Mouse (Mus musculus) midbrain, embryonic 13.5 days (tissue): ENCODE measurements around the gene Klhl6. TPM values are rescaled to one million over a fixed set of nuclear protein-coding genes. Genes with fewer than 3 reads are reported as not detected.

ENCODE experiments used
- ATAC-seq: fragments of 200-750 bp; cut with Nextera tagmentation; 2 replicates; pipeline ENCODE4 v1.8.0; 2017; ENCODE audit warnings: mild to moderate bottlenecking, moderate TSS enrichment, moderate library complexity
- H3K27ac ChIP-seq: fragments of 300-500 bp; sonication (generic); 2 replicates; pipeline ENCODE4 v1.5.1; 2015; ENCODE audit warnings: inconsistent platforms, mild to moderate bottlenecking, moderate library complexity
- H3K27me3 ChIP-seq: fragments of 300-500 bp; sonication (generic); 2 replicates; pipeline ENCODE4 v1.6.1; 2015; ENCODE audit warnings: mild to moderate bottlenecking, inconsistent platforms
- H3K36me3 ChIP-seq: fragments of 300-500 bp; sonication (generic); 2 replicates; pipeline ENCODE4 v1.6.1; 2015; ENCODE audit warnings: mild to moderate bottlenecking, inconsistent platforms
- H3K4me1 ChIP-seq: fragments of 300-500 bp; sonication (generic); replicated peaks from 2 replicates; pipeline ENCODE4 v1.6.1; 2015; ENCODE audit warnings: inconsistent platforms
- H3K4me2 ChIP-seq: fragments of 300-500 bp; sonication (generic); replicated peaks from 2 replicates; pipeline ENCODE4 v1.6.1; 2015; ENCODE audit warnings: moderate library complexity, mild to moderate bottlenecking, inconsistent platforms
- H3K4me3 ChIP-seq: fragments of 300-500 bp; sonication (generic); replicated peaks from 2 replicates; pipeline ENCODE4 v1.5.1; 2015; ENCODE audit warnings: mild to moderate bottlenecking, inconsistent platforms
- H3K9ac ChIP-seq: fragments of 300-500 bp; sonication (generic); replicated peaks from 2 replicates; pipeline ENCODE4 v1.6.1; 2015; ENCODE audit warnings: mild to moderate bottlenecking, inconsistent platforms
- H3K9me3 ChIP-seq: fragments of 300-500 bp; sonication (generic); 2 replicates; pipeline ENCODE4 v1.6.1; 2016; ENCODE audit warnings: mild to moderate bottlenecking, inconsistent platforms
- WGBS: fragments of 180-500 bp; shearing (Covaris S2); methylation state at CpG from one replicate; pipeline ENCODE4 v1.1.7; 2015; 5-methylcytosine and 5-hydroxymethylcytosine counted together
- polyA plus RNA-seq: library from polyadenylated mRNA; unstranded; fragments of >200 nt; fragmentation: Nextera tagmentation; extraction: Ambion mirVana; gene quantifications from 2 replicates; pipeline ENCODE4 v1.2.1, GENCODE M21; 2015

Klhl6 gene
- polyA plus RNA-seq, 1 experiment from 2014 or later = 5.3 TPM

GRCm38 (mm10) chr16:19984884-19985643, 2.2 kb upstream of the Klhl6 start:
- no peak for ATAC-seq

GRCm38 (mm10) chr16:19983559-19983958, 722 bp upstream of the Klhl6 start:
- no peaks in the 10 kb centered on the region for H3K9me3 ChIP-seq
- no peak overlapping the region for H3K9ac ChIP-seq
- WGBS = 85% methylated on average over 4 of the region's 4 CpGs
- no peaks in the 10 kb centered on the region for H3K36me3 ChIP-seq
- no peaks in the 10 kb centered on the region for H3K27me3 ChIP-seq
- no peak overlapping the region for H3K4me3 ChIP-seq
- no peak overlapping the region for H3K27ac ChIP-seq
- ATAC-seq = no peak
- no peaks in the 10 kb centered on the region for H3K4me1 ChIP-seq
- no peak overlapping the region for H3K4me2 ChIP-seq

More at GRCm38 (mm10) chr16:19984884-19985643, 2.2 kb upstream of the Klhl6 start:
- Histone ChIP-seq H3K27me3 (no peaks in the 10 kb centered on the region), H3K4me3 (no peak overlapping the region), H3K36me3 (no peaks in the 10 kb centered on the region), H3K4me2 (no peak overlapping the region), H3K27ac (no peak overlapping the region), H3K4me1 (no peaks in the 10 kb centered on the region), H3K9me3 (peaks cover 5% of the 10 kb centered on the region; the same call in 1 of the 2 replicates), H3K9ac (no peak overlapping the region)
- 80% methylated on average over 2 of the region's 2 CpGs for WGBS

- H3K4me1 ChIP-seq = no peaks in the 10 kb centered on the region
- no peak for ATAC-seq
- H3K9ac ChIP-seq = no peak overlapping the region
- H3K4me3 ChIP-seq = no peak overlapping the region
- no peaks in the 10 kb centered on the region for H3K27me3 ChIP-seq
- no peak overlapping the region for H3K4me2 ChIP-seq
- no peaks in the 10 kb centered on the region for H3K36me3 ChIP-seq
- H3K27ac ChIP-seq = no peak overlapping the region
- WGBS = 85% methylated on average over 2 of the region's 2 CpGs
- H3K9me3 ChIP-seq = no peaks in the 10 kb centered on the region
These were observed 1.2 kb downstream of the Klhl6 start for GRCm38 (mm10) chr16:19981684-19982083.

GRCm38 (mm10) chr16:19981006-19981405, 1.8 kb downstream of the Klhl6 start:
- Histone ChIP-seq H3K4me1 (no peaks in the 10 kb centered on the region), H3K9ac (no peak overlapping the region), H3K27me3 (no peaks in the 10 kb centered on the region), H3K4me3 (no peak overlapping the region), H3K36me3 (no peaks in the 10 kb centered on the region), H3K27ac (no peak overlapping the region), H3K9me3 (no peaks in the 10 kb centered on the region), H3K4me2 (no peak overlapping the region)
- ATAC-seq = no peak
- 94% methylated on average over 3 of the region's 3 CpGs for WGBS

GRCm38 (mm10) chr16:19979755-19980154, 3.1 kb downstream of the Klhl6 start:
- H3K4me1 ChIP-seq = no peaks in the 10 kb centered on the region
- H3K9ac ChIP-seq = no peak overlapping the region
- 92% methylated on average over 2 of the region's 2 CpGs for WGBS
- H3K27ac ChIP-seq = no peak overlapping the region
- no peak overlapping the region for H3K4me2 ChIP-seq
- H3K36me3 ChIP-seq = no peaks in the 10 kb centered on the region
- no peaks in the 10 kb centered on the region for H3K27me3 ChIP-seq
- H3K9me3 ChIP-seq = no peaks in the 10 kb centered on the region
- ATAC-seq = no peak
- no peak overlapping the region for H3K4me3 ChIP-seq

GRCm38 (mm10) chr16:19977282-19977681, 5.6 kb downstream of the Klhl6 start:
- H3K27ac ChIP-seq = no peak overlapping the region
- no peak for ATAC-seq
- no peaks in the 10 kb centered on the region for H3K4me1 ChIP-seq
- no peak overlapping the region for H3K4me2 ChIP-seq
- no peaks in the 10 kb centered on the region for H3K9me3 ChIP-seq
- H3K9ac ChIP-seq = no peak overlapping the region
- WGBS = 72% methylated on average over 5 of the region's 5 CpGs
- H3K4me3 ChIP-seq = no peak overlapping the region
- H3K36me3 ChIP-seq = no peaks in the 10 kb centered on the region
- H3K27me3 ChIP-seq = no peaks in the 10 kb centered on the region

GRCm38 (mm10) chr16:19976825-19977224, 6.0 kb downstream of the Klhl6 start:
- no peak overlapping the region for H3K27ac ChIP-seq
- no peak overlapping the region for H3K4me2 ChIP-seq
- no peaks in the 10 kb centered on the region for H3K9me3 ChIP-seq
- H3K27me3 ChIP-seq = no peaks in the 10 kb centered on the region
- 89% methylated on average over 4 of the region's 4 CpGs for WGBS
- no peak for ATAC-seq
- no peak overlapping the region for H3K4me3 ChIP-seq
- no peaks in the 10 kb centered on the region for H3K4me1 ChIP-seq
- H3K36me3 ChIP-seq = no peaks in the 10 kb centered on the region
- no peak overlapping the region for H3K9ac ChIP-seq

GRCm38 (mm10) chr16:19975432-19975831, 7.4 kb downstream of the Klhl6 start:
- H3K9me3 ChIP-seq = no peaks in the 10 kb centered on the region
- no peak overlapping the region for H3K9ac ChIP-seq
- H3K4me1 ChIP-seq = no peaks in the 10 kb centered on the region
- 88% methylated on average over 4 of the region's 4 CpGs for WGBS
- H3K27ac ChIP-seq = no peak overlapping the region
- no peaks in the 10 kb centered on the region for H3K36me3 ChIP-seq
- H3K4me3 ChIP-seq = no peak overlapping the region
- no peaks in the 10 kb centered on the region for H3K27me3 ChIP-seq
- ATAC-seq = no peak
- H3K4me2 ChIP-seq = no peak overlapping the region

- no peak overlapping the region for H3K4me2 ChIP-seq
- no peak overlapping the region for H3K27ac ChIP-seq
- no peak overlapping the region for H3K4me3 ChIP-seq
- no peak overlapping the region for H3K9ac ChIP-seq
- no peak for ATAC-seq
- H3K4me1 ChIP-seq = no peaks in the 10 kb centered on the region
- H3K9me3 ChIP-seq = no peaks in the 10 kb centered on the region
- no peaks in the 10 kb centered on the region for H3K36me3 ChIP-seq
- WGBS = 100% methylated on average over 1 of the region's 1 CpGs
- H3K27me3 ChIP-seq = no peaks in the 10 kb centered on the region
These were observed 9.4 kb downstream of the Klhl6 start for GRCm38 (mm10) chr16:19973480-19973879.

- Histone ChIP-seq H3K4me3 (no peak overlapping the region), H3K36me3 (no peaks in the 10 kb centered on the region), H3K4me2 (no peak overlapping the region), H3K9me3 (no peaks in the 10 kb centered on the region), H3K27ac (no peak overlapping the region), H3K4me1 (no peaks in the 10 kb centered on the region), H3K27me3 (no peaks in the 10 kb centered on the region), H3K9ac (no peak overlapping the region)
- ATAC-seq = no peak
These were observed 10.0 kb downstream of the Klhl6 start for GRCm38 (mm10) chr16:19972736-19973350.

- H3K9ac ChIP-seq = no peak overlapping the region
- no peak overlapping the region for H3K4me2 ChIP-seq
- H3K36me3 ChIP-seq = no peaks in the 10 kb centered on the region
- ATAC-seq = no peak
- H3K27ac ChIP-seq = no peak overlapping the region
- H3K4me1 ChIP-seq = no peaks in the 10 kb centered on the region
- no peak overlapping the region for H3K4me3 ChIP-seq
- no peaks in the 10 kb centered on the region for H3K9me3 ChIP-seq
- H3K27me3 ChIP-seq = no peaks in the 10 kb centered on the region
- 92% methylated on average over 5 of the region's 5 CpGs for WGBS
These were observed 13.3 kb downstream of the Klhl6 start for GRCm38 (mm10) chr16:19969506-19969905.

- Histone ChIP-seq H3K4me3 (no peak overlapping the region), H3K9me3 (no peaks in the 10 kb centered on the region), H3K27me3 (no peaks in the 10 kb centered on the region), H3K27ac (no peak overlapping the region), H3K4me1 (no peaks in the 10 kb centered on the region), H3K9ac (no peak overlapping the region), H3K36me3 (no peaks in the 10 kb centered on the region), H3K4me2 (no peak overlapping the region)
- ATAC-seq = no peak
- 96% methylated on average over 4 of the region's 4 CpGs for WGBS
These were observed 14.2 kb downstream of the Klhl6 start for GRCm38 (mm10) chr16:19968666-19969065.
